Mouse (Mus musculus) ES-E14 (cell line): ENCODE results near the gene Hyal1. TPM values are rescaled to one million over a fixed set of nuclear protein-coding genes. Genes with fewer than 3 reads are reported as not detected.

Source experiments
- DNase-seq: peaks from one replicate; pipeline ENCODE4 v3.0.0-alpha.2; 2013; ENCODE audit warnings: low read depth, low spot score
- H3K27ac ChIP-seq: 2 replicates; pipeline ENCODE4 v1.5.1; 2012; ENCODE audit warnings: low read depth, mild to moderate bottlenecking, low read length, moderate library complexity, mixed read lengths; ENCODE audit not compliant: poor library complexity, insufficient read depth, severe bottlenecking
- H3K36me3 ChIP-seq: 2 replicates; pipeline ENCODE4 v1.6.1; 2012; ENCODE audit warnings: mild to moderate bottlenecking, low read length, moderate library complexity, mixed read lengths; ENCODE audit not compliant: control insufficient read depth, poor library complexity, insufficient read depth, severe bottlenecking
- H3K4me1 ChIP-seq, 2 experiments: fragments of 150-350 bp in 1 of 2; sonication (generic) in 1 of 2; 2 replicates each; pipeline ENCODE4 v1.6.1; 2012; ENCODE audit warnings: low read length in 2 of 2, mild to moderate bottlenecking in 1 of 2, mixed read lengths in 1 of 2; ENCODE audit not compliant: control insufficient read depth in 2 of 2, insufficient read depth in 2 of 2, poor library complexity in 1 of 2
- H3K4me3 ChIP-seq, 2 experiments: fragments of 150-350 bp in 1 of 2; sonication (generic) in 1 of 2; 2 replicates each; pipeline ENCODE4 v1.5.1; 2012; ENCODE audit warnings: low read length in 2 of 2, low read depth in 1 of 2, mild to moderate bottlenecking in 1 of 2, mixed read lengths in 1 of 2; ENCODE audit not compliant: insufficient read depth in 1 of 2, poor library complexity in 1 of 2, severe bottlenecking in 1 of 2
- H3K9ac ChIP-seq: 2 replicates; pipeline ENCODE4 v1.6.1; 2012; ENCODE audit warnings: low read depth, mild to moderate bottlenecking, low read length, mixed read lengths; ENCODE audit not compliant: poor library complexity, insufficient read depth, severe bottlenecking
- H3K9me3 ChIP-seq: fragments of 150-350 bp; sonication (generic); 2 replicates; pipeline ENCODE4 v1.6.1; 2012; ENCODE audit warnings: low read depth, mild to moderate bottlenecking, low read length; ENCODE audit not compliant: control insufficient read depth, insufficient read depth
- CHD2 ChIP-seq: IDR thresholded peaks from 2 replicates; pipeline ENCODE4 v1.6.1; 2014; ENCODE audit warnings: mild to moderate bottlenecking, low read depth, low read length, inconsistent platforms
- HCFC1 ChIP-seq: IDR thresholded peaks from 2 replicates; pipeline ENCODE4 v1.6.1; 2012; ENCODE audit warnings: low read length, inconsistent platforms, borderline replicate concordance; ENCODE audit not compliant: insufficient read depth
- MAFK ChIP-seq: IDR thresholded peaks from 2 replicates; pipeline ENCODE4 v1.6.1; 2014; ENCODE audit warnings: mild to moderate bottlenecking, low read depth, low read length, inconsistent platforms; ENCODE audit not compliant: insufficient read depth
- ZC3H11A ChIP-seq: IDR thresholded peaks from 2 replicates; pipeline ENCODE4 v1.6.1; 2012; ENCODE audit warnings: low read depth, mild to moderate bottlenecking, inconsistent platforms, low read length, borderline replicate concordance
- ZNF384 ChIP-seq: IDR thresholded peaks from 2 replicates; pipeline ENCODE4 v1.6.1; 2012; ENCODE audit warnings: low read depth, low read length, inconsistent platforms
- in situ Hi-C, 2 experiments: fragments of 600-800 bp; cut with MboI; formaldehyde crosslinking; loops; one replicate each; pipeline ENCODE4 v1.15.1; 2025; ENCODE audit warnings: low sequenced_read_pairs in 2 of 2, inconsistent platforms in 1 of 2; ENCODE audit not compliant: unreplicated experiment in 2 of 2
- total RNA-seq: library from RNA; depleted of rRNA; stranded (reverse); fragments of 300-350 nt; gene quantifications from 2 replicates; pipeline ENCODE4 v1.2.3, GENCODE M21; 2012

Hyal1 gene
- total RNA-seq, 1 experiment: 11.8 TPM

- Histone ChIP-seq H3K9me3 (no peaks in the 10 kb centered on the region), H3K9ac (no peak overlapping the region), H3K4me1 (peaks cover 2 to 17% of the 10 kb centered on the region in 2 experiments; a peak in 1 of 4 replicates), H3K36me3 (no peaks in the 10 kb centered on the region; the same call in 1 of the 2 replicates), H3K27ac (no peak overlapping the region), H3K4me3 (no peak overlapping the region)
- DNase-seq: no peak
- in situ Hi-C loops: no loop called here
- TF ChIP-seq MAFK: no peak
- TF ChIP-seq ZC3H11A: no peak
- TF ChIP-seq ZNF384: no peak
- no peak for TF ChIP-seq CHD2
- TF ChIP-seq HCFC1: no peak
Observed at GRCm38 (mm10) chr9:107581584-107581983, 4.9 kb downstream of the Hyal1 start.

- no peaks in the 10 kb centered on the region for H3K9me3 ChIP-seq
- H3K27ac ChIP-seq: no peak overlapping the region
- in situ Hi-C loops: no loop called here
- no peak for TF ChIP-seq CHD2
- TF ChIP-seq MAFK: no peak
- TF ChIP-seq ZNF384: no peak
- TF ChIP-seq HCFC1: no peak
- TF ChIP-seq ZC3H11A: no peak
- H3K4me1 ChIP-seq: peaks cover 2 to 13% of the 10 kb centered on the region in 2 experiments; a peak in 1 of 4 replicates
- no peak overlapping the region for H3K9ac ChIP-seq
- no peaks in the 10 kb centered on the region; the same call in 1 of the 2 replicates for H3K36me3 ChIP-seq
- H3K4me3 ChIP-seq: no peak overlapping the region
- no peak for DNase-seq
Observed at GRCm38 (mm10) chr9:107582509-107583062, 5.9 kb downstream of the Hyal1 start.

- DNase-seq: no peak
- no peak for TF ChIP-seq ZNF384
- no peak for TF ChIP-seq ZC3H11A
- no peak for TF ChIP-seq HCFC1
- no peak for TF ChIP-seq CHD2
- no peak for TF ChIP-seq MAFK
- Histone ChIP-seq H3K9me3 (no peaks in the 10 kb centered on the region), H3K9ac (no peak overlapping the region), H3K4me1 (peaks cover 2 to 13% of the 10 kb centered on the region in 2 experiments; a peak in 2 of 4 replicates), H3K27ac (no peak overlapping the region), H3K4me3 (no peak overlapping the region), H3K36me3 (no peaks in the 10 kb centered on the region; the same call in 1 of the 2 replicates)
- in situ Hi-C loops: no loop called here
Observed at GRCm38 (mm10) chr9:107583174-107583573, 6.4 kb downstream of the Hyal1 start.

- no peak for TF ChIP-seq HCFC1
- no peak for TF ChIP-seq ZC3H11A
- no peak for TF ChIP-seq ZNF384
- no peak for TF ChIP-seq CHD2
- no peak for TF ChIP-seq MAFK
- in situ Hi-C loops: no loop called here
- Histone ChIP-seq H3K9me3 (no peaks in the 10 kb centered on the region), H3K4me3 (no peak overlapping the region; a peak in 1 of 4 replicates), H3K9ac (no peak overlapping the region; the same call in 1 of the 2 replicates), H3K4me1 (peaks cover 0 to 21% of the 10 kb centered on the region in 2 experiments; a peak in 2 of 4 replicates), H3K36me3 (peaks cover 19% of the 10 kb centered on the region), H3K27ac (no peak overlapping the region)
- DNase-seq: no peak
Observed at GRCm38 (mm10) chr9:107586504-107586903, 9.8 kb downstream of the Hyal1 start.
